Mouse (Mus musculus): Measurements from ENCODE around the gene Ubxn6. TPM values are rescaled to one million over a fixed set of nuclear protein-coding genes. Genes with fewer than 3 reads are reported as not detected.

The Ubxn6 gene
- polyA plus RNA-seq, 1 experiment from 2014 or later: 73.7 TPM

DNA sequence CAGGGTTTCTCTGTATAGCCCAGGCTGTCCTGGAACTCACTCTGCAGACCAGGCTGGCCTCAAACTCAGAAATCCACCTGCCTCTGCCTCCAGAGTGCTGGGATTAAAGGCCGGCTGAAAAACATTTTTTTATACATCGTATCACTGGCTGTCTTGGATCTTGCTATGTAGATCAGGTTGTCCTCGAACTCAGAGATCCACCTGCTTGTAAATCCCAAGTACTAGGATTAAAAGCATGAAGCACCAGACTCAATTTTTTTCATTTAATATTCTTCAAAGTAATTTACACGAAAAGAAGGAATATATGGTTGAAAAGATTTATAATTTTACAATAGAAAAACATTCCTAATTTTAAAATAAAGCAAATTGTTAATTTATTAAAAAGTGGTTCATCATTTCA, 35.5 kb downstream of the Ubxn6 start:
- H3K9me3 ChIP-seq: no peaks in the 10 kb centered on the region
- peak overlapping the region; percentile 75; the same call in 1 of the 2 replicates for H3K4me3 ChIP-seq (replicated peaks)
- H3K27ac ChIP-seq: 0 out of 2 replicates have a peak overlapping the region, but pooled peaks have one; percentile 64
- peak overlapping the region; percentile 93 for H3K4me2 ChIP-seq (replicated peaks)
- H3K4me1 ChIP-seq (replicated peaks): peaks cover 38% of the 10 kb centered on the region
- H3K9ac ChIP-seq (replicated peaks): no peak overlapping the region; the same call in 1 of the 2 replicates
- no peak for ATAC-seq
- WGBS: 77% methylated on average over 4 of the region's 4 CpGs
- peaks cover 6% of the 10 kb centered on the region for H3K36me3 ChIP-seq
- H3K27me3 ChIP-seq: no peaks in the 10 kb centered on the region

DNA sequence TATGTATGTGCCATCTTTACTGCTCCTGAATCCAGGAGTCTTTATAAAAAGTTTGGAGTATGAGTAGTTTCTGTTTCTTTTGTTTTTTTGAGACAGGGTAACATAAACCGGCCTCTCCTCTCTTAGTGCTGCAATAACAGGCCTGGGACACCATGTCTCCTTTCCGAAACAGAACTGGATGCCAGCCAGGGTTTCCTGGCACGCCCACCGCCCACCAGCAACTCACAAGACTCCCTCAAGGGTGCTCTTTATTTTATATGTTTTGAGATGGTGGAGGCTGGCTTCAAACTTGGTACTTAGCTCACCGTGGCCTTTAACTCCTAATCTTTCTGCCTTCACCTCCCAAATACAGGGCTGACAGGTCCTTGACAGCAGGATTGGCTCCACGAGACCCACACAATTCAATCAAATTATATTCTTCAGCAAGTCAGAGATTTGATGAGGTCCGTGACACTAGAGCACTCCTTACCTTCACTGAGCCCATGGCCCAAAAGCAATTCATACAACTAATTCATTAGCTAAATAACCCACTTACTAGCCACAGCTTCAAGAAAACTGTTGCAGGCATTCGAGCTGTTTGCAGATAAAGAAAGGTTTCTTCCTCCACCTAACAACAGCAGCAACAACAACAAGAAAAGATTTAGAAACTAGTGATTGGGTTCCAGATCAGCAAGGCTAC, 36.1 kb downstream of the Ubxn6 start:
- H3K9me3 ChIP-seq: no peaks in the 10 kb centered on the region
- no peaks in the 10 kb centered on the region for H3K27me3 ChIP-seq
- H3K4me3 ChIP-seq (replicated peaks): no peak overlapping the region
- H3K36me3 ChIP-seq: peaks cover 12% of the 10 kb centered on the region
- WGBS: 87% methylated on average over 8 of the region's 8 CpGs
- ATAC-seq: no peak
- H3K27ac ChIP-seq: no peak overlapping the region
- no peak overlapping the region for H3K9ac ChIP-seq (replicated peaks)
- no peak overlapping the region for H3K4me2 ChIP-seq (replicated peaks)
- peaks cover 44% of the 10 kb centered on the region for H3K4me1 ChIP-seq (replicated peaks)

- Histone ChIP-seq H3K27me3 (no peaks in the 10 kb centered on the region), H3K4me1 (replicated peaks) (peaks cover 59% of the 10 kb centered on the region), H3K9me3 (no peaks in the 10 kb centered on the region), H3K27ac (peak overlapping the region; percentile 19; the same call in 1 of the 2 replicates), H3K4me2 (replicated peaks) (peak overlapping the region; percentile 42), H3K9ac (replicated peaks) (no peak overlapping the region), H3K4me3 (replicated peaks) (peak overlapping the region; percentile 88), H3K36me3 (peaks cover 27% of the 10 kb centered on the region)
- peak; percentile 53 for ATAC-seq
- WGBS: 36% methylated on average over 13 of the region's 13 CpGs
Observed at GRCm38 (mm10) chr17:56036901-56037287, 37.9 kb downstream of the Ubxn6 start.

- under 1% methylated on average over 74 of the region's 74 CpGs for whole genome bisulfite sequencing
- H3K4me3 ChIP-seq (replicated peaks): peak within 1 kb of the TSS; percentile 88
- H3K36me3 ChIP-seq: peaks cover 27% of the 10 kb centered on the region
- H3K4me2 ChIP-seq (replicated peaks): peak within 1 kb of the TSS; percentile 68
- peak within 1 kb of the TSS; percentile 90 for H3K9ac ChIP-seq (replicated peaks)
- no peaks in the 10 kb centered on the region for H3K27me3 ChIP-seq
- no peaks in the 10 kb centered on the region for H3K9me3 ChIP-seq
- H3K4me1 ChIP-seq (replicated peaks): peaks cover 55% of the 10 kb centered on the region
- ATAC-seq: peak; percentile 89
- peak within 1 kb of the TSS; percentile 90 for H3K27ac ChIP-seq
Observed at GRCm38 (mm10) chr17:56036176-56036900, 38.5 kb downstream of the Ubxn6 start, which contains the start of gene Sh3gl1. TSS of gene Sh3gl1 (minus strand) at chr17:56036635.

DNA sequence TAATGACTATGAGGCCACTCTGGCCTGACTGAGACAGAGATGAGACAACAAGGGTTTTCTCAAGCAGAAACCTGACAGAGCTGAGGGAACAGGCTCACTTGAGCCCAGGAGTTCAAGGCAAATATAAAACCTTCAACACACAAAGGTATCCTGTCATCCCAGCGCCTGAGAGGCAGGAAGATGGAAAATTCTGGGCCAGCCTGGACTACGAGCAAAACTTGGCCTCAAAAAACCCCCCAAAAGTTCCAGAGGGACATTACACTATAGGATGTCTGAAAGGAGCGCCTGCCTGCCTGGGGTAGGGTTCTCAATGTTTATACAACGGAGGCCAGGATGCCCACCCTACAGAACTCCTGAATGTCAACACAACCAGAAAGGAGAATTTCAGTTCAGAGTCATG, 39.6 kb downstream of the Ubxn6 start:
- Histone ChIP-seq H3K27ac (no peak overlapping the region), H3K4me3 (replicated peaks) (peak overlapping the region; percentile 88), H3K4me1 (replicated peaks) (peaks cover 49% of the 10 kb centered on the region), H3K9me3 (no peaks in the 10 kb centered on the region), H3K27me3 (no peaks in the 10 kb centered on the region), H3K9ac (replicated peaks) (peak overlapping the region; percentile 90), H3K36me3 (peaks cover 36% of the 10 kb centered on the region), H3K4me2 (replicated peaks) (peak overlapping the region; percentile 68)
- ATAC-seq: no peak
- WGBS: 93% methylated on average over 4 of the region's 4 CpGs

GRCm38 (mm10) chr17:56034726-56035100, 40.1 kb downstream of the Ubxn6 start:
- H3K4me3 ChIP-seq (replicated peaks): no peak overlapping the region; the same call in 1 of the 2 replicates
- H3K4me1 ChIP-seq (replicated peaks): peaks cover 49% of the 10 kb centered on the region
- H3K9me3 ChIP-seq: no peaks in the 10 kb centered on the region
- peak overlapping the region; percentile 90; the same call in 1 of the 2 replicates for H3K9ac ChIP-seq (replicated peaks)
- H3K36me3 ChIP-seq: peaks cover 39% of the 10 kb centered on the region
- ATAC-seq: no peak
- 95% methylated on average over 6 of the region's 6 CpGs for WGBS
- no peaks in the 10 kb centered on the region for H3K27me3 ChIP-seq
- H3K4me2 ChIP-seq (replicated peaks): peak overlapping the region; percentile 68
- H3K27ac ChIP-seq: no peak overlapping the region

GRCm38 (mm10) chr17:56034040-56034725, 40.6 kb downstream of the Ubxn6 start:
- no peak for ATAC-seq
- Histone ChIP-seq H3K9ac (replicated peaks) (peak overlapping the region; percentile 90; the same call in 1 of the 2 replicates), H3K4me3 (replicated peaks) (no peak overlapping the region), H3K4me2 (replicated peaks) (no peak overlapping the region), H3K9me3 (no peaks in the 10 kb centered on the region), H3K36me3 (peaks cover 44% of the 10 kb centered on the region), H3K27me3 (no peaks in the 10 kb centered on the region), H3K4me1 (replicated peaks) (peaks cover 49% of the 10 kb centered on the region), H3K27ac (no peak overlapping the region)
- 92% methylated on average over 7 of the region's 7 CpGs for WGBS

DNA sequence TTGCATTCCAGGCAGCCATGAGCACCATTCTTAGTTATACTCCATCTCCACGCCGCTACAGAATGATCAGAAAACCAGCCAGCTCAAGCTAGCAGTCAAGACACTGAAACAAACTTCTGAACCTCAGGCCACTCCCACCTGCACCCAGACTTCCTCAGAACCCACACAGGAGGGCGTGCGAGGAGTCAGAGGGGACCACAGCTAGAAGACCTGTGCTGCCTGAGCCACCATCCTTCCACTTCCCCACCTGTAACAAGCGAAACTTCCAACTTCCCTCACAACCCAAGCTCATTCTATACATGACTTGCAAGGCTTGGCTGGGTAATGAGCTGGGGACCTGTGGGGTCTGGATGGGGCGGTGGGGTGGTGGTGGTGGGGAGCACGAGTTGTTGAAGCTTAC, 42.0 kb downstream of the Ubxn6 start:
- ATAC-seq: no peak
- H3K4me3 ChIP-seq (replicated peaks): no peak overlapping the region
- no peaks in the 10 kb centered on the region for H3K27me3 ChIP-seq
- peaks cover 53% of the 10 kb centered on the region for H3K36me3 ChIP-seq
- H3K9ac ChIP-seq (replicated peaks): no peak overlapping the region
- no peak overlapping the region for H3K27ac ChIP-seq
- no peak overlapping the region for H3K4me2 ChIP-seq (replicated peaks)
- 80% methylated on average over 7 of the region's 7 CpGs for WGBS
- H3K9me3 ChIP-seq: no peaks in the 10 kb centered on the region
- H3K4me1 ChIP-seq (replicated peaks): peaks cover 49% of the 10 kb centered on the region

DNA sequence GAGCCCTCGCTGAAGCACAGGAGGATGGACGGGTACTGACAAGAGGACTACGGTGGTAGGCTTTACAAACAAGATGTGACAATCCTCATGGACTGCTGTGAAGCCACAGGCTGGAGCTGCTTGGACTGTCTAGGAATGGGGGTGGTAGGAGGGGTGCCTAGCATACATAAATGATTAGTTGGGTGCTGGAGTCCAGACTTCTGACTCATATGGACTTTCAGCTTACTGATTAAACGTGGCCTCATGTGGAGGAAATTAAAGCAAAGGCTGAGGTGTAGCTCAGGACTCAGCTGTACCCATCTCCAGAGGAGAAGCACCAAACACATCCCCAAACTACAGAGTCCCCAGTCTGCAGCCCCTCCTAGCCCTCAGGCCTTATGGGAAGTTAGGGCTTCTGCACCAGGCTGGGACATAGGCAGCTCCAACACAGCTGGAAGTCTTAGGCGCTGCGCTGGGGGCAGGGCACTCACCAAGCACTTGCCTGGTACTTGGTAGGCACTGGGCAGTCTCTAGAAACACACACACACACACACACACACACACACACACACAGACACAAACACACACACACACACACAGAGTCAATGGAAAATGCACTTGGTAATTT, 42.6 kb downstream of the Ubxn6 start:
- no peak for ATAC-seq
- Histone ChIP-seq H3K4me3 (replicated peaks) (no peak overlapping the region), H3K4me1 (replicated peaks) (peaks cover 49% of the 10 kb centered on the region), H3K9ac (replicated peaks) (no peak overlapping the region), H3K27me3 (no peaks in the 10 kb centered on the region), H3K36me3 (peaks cover 53% of the 10 kb centered on the region), H3K27ac (no peak overlapping the region), H3K9me3 (no peaks in the 10 kb centered on the region), H3K4me2 (replicated peaks) (no peak overlapping the region)
- 73% methylated on average over 6 of the region's 6 CpGs for WGBS

GRCm38 (mm10) chr17:56031431-56031830, 43.4 kb downstream of the Ubxn6 start:
- no peak overlapping the region for H3K4me3 ChIP-seq (replicated peaks)
- H3K27me3 ChIP-seq: no peaks in the 10 kb centered on the region
- no peak overlapping the region for H3K9ac ChIP-seq (replicated peaks)
- WGBS: 91% methylated on average over 7 of the region's 7 CpGs
- H3K4me2 ChIP-seq (replicated peaks): no peak overlapping the region
- no peaks in the 10 kb centered on the region for H3K9me3 ChIP-seq
- peaks cover 57% of the 10 kb centered on the region for H3K36me3 ChIP-seq
- H3K4me1 ChIP-seq (replicated peaks): peaks cover 47% of the 10 kb centered on the region
- ATAC-seq: no peak
- no peak overlapping the region for H3K27ac ChIP-seq

DNA sequence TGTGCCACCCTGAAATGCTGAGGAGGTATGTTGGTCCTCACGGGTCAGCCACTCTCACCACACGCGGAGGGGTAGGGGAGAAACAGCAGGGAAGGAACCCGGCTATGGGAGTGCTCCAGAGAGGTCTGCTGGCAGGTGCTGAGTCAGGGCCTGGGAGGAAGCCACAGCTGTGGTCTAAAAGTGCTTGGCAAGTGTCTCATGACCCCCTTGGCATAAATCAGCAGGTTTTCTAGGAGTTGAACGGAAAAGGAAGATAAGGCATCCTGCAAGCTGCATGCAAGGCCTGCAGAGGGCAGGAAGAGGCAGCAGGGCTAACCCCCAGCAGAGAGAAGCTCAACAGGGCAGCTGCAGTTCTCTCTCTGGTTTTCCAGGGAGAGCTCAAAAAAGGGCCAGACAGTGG, 43.9 kb downstream of the Ubxn6 start:
- H3K9ac ChIP-seq (replicated peaks): no peak overlapping the region
- WGBS: 77% methylated on average over 5 of the region's 5 CpGs
- H3K27ac ChIP-seq: no peak overlapping the region
- H3K4me3 ChIP-seq (replicated peaks): no peak overlapping the region
- peaks cover 45% of the 10 kb centered on the region for H3K4me1 ChIP-seq (replicated peaks)
- no peaks in the 10 kb centered on the region for H3K27me3 ChIP-seq
- no peak overlapping the region for H3K4me2 ChIP-seq (replicated peaks)
- H3K9me3 ChIP-seq: no peaks in the 10 kb centered on the region
- peaks cover 57% of the 10 kb centered on the region for H3K36me3 ChIP-seq
- no peak for ATAC-seq
